Mouse (Mus musculus) layer of hippocampus, adult 9-10 months (tissue): ENCODE data around the gene Tmed10.
A peak's percentile ranks its signal among the peaks of the same experiment; 100 is the strongest.

Experiments used
- DNase-seq: peaks from one replicate; pipeline ENCODE4 v3.0.0; 2022; ENCODE audit warnings: low spot score

Gene Tmed10

DNA sequence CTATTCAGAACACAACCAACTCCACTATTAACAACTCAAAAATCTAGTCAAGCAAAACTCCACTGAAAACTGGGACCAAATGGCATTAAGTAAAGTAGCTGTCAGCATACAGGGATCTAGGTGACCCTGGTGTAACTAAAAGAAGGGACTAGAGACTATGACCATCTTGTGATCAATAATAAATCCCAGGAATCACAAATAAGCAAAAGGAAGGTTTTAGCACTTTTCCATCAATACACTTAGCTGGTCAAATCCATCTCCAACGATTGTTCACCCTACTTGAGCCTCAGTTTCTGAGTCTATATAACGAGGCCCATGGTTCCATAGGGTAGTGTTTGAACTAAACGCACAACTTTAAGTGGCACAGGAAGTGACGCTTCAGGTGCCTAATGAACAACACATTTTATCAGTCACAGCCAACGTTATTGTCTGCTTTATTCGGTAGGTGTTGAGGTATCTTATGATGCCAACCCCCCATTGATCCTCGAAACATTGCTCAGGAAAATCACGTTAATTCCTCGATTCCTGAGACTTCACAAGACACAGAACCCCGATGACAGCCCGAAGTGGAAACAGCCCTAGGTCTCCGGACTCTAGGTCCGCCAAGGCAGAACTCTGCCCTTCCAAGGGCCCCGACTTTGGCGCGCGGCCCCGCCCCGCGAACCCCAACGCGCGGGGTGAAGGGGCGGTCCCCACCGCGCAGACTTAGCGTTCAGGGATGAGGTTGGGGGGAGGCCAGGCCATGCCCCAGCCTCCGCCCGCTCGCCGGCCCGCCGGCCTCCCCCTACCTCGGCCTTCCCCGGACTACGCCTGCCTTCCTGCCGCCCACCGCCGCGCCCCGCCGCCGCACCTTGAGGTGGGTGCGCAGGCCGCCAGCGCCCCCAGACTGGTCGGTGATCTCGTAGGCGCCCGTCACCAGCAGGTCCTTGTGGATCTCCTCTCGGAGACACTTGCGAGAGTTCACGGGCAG lies 771 bp downstream of the Tmed10 start:
- no peak for DNase-seq

GRCm38 (mm10) chr12:85372068-85372665 lies 2.5 kb downstream of the Tmed10 start:
- DNase-seq: no peak

DNA sequence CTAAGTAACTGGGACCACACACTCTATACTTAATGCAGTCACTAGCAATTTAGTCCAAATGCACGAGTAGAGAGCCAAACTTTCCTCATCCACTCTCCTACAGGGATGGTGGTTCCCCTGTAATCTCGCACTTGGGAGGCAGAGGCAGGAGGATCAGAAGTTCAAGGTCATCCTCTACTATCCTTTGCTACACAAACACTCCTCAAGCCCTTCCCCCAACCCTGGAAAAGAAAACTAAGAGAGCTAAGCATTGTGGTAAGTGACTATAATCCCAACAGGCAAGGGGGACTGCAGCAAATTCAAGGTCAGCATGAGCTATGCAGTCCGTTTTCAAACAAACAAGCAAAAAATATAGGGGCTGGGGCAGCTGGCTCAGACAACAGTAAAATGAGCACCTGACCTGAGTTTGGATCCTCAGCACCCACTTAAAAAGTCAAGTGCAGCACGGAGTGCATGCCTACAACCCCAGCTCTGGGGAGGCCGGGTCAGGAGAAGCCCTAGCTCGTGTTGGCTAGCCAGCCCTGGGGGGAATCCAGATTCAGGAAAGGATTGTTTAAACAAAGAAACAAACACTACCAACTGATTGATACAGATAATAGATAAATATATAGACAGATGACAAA lies 6.1 kb downstream of the Tmed10 start:
- DNase-seq: no peak

DNA sequence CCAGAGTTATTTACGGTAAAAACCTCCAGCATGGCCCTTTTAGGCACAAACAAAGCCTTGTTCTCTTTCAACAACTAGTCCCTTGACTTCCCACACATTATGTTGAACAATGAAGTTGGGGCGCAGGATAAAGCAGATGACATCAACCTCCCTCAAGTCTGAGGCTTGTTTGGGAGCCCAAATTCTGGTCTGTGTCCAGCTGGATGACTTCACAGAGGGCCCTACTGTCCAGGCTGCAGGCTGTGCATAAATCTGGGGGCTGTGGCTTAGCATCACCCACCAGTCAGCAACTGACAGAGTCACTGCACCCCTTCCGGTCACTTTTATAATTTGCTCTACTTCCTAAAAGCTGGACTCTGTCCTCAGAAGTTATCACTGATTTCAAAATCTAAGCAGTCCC lies 8.4 kb downstream of the Tmed10 start:
- peak; percentile 51 for DNase-seq

DNA sequence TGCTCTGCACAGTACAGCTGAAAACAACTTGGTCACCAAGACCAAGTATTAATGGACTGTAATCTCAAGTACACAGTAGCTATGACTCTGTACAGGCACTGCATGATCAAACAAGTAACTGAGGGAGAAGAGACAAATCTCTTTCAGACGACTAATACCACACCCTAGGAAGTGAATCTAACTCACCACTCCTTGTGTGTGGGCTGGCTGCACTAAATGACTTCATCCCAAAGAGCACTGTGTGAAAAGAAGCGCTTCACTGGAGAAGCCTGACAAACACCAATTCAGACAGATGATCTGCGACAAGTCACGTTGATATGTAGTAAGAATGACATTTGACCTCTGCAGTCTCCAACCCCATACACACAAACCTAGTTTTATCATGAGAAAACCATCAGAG lies 12.1 kb downstream of the Tmed10 start:
- DNase-seq: no peak

- DNase-seq: no peak
Measured at GRCm38 (mm10) chr12:85361580-85361979, 13.1 kb downstream of the Tmed10 start.

- DNase-seq: no peak
Measured at GRCm38 (mm10) chr12:85361165-85361564, 13.5 kb downstream of the Tmed10 start.

DNA sequence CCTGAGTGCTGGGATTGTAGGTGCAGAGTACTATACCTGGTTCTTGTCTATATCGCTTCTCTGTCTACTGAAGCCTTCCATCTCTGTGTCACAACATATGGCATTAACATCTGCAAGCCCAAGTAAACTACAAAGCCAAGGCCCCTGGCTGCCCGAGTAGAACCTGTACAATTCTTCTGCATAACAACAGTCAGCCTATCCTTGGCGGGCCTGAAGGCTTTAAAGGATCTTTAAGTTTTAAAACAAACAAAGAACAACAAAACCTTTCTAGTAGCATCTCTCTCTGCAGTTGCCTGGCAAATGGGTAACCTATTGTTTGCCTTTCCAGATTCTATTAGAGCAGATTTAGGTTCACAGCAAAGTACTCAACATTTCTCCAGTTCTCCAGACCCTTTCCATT lies 20.6 kb downstream of the Tmed10 start:
- no peak for DNase-seq

- DNase-seq: no peak
Measured at GRCm38 (mm10) chr12:85350407-85351232, 24.0 kb downstream of the Tmed10 start.

- no peak for DNase-seq
Measured at GRCm38 (mm10) chr12:85348338-85348737, 26.3 kb downstream of the Tmed10 start.

GRCm38 (mm10) chr12:85347196-85347595 lies 27.5 kb downstream of the Tmed10 start:
- DNase-seq: no peak

- peak; percentile 90 for DNase-seq
Measured at GRCm38 (mm10) chr12:85346374-85346773, 28.3 kb downstream of the Tmed10 start.

DNA sequence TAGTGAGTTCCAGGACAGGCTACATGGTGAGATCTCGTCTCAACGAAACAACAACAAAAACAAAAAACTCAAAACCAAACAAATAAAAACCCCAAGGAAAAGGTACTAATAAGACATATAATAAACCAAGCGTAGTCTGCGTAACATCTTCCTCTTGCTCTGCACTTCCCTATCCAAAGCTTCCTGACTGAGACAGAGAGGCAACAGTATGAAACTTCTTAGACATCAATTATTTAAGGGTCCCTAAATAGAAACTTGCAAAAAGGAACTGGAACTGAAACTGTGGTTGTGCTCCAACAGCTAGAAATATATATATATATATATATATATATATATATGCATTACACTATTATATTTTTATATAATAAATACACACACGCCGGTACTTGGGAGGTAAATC lies 29.1 kb downstream of the Tmed10 start:
- DNase-seq: no peak

GRCm38 (mm10) chr12:85344252-85344651 lies 30.4 kb downstream of the Tmed10 start:
- DNase-seq: no peak

- no peak for DNase-seq
Measured at GRCm38 (mm10) chr12:85342310-85342709, 32.3 kb downstream of the Tmed10 start.

DNA sequence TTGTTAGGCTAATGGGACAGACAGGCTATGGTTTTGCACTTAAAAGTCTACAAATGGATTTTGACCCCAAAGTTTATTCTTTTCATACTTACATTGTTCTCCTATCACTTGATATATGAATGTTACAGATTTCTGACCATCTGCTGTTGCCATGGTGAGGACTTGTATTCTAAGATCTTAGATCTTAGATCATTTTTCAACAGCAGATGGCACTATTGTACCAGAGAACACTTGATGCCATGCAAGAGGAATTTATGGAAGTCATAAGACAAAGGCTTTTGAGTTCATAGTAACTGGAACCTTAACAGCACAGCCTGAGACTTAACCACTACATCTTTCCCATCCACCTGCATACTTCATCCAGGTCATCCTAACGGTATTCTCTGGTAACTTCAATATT lies 33.5 kb downstream of the Tmed10 start:
- DNase-seq: peak; percentile 79

GRCm38 (mm10) chr12:85339947-85340346 lies 34.7 kb downstream of the Tmed10 start:
- DNase-seq: no peak

- DNase-seq: peak; percentile 88
Measured at GRCm38 (mm10) chr12:85339243-85339729, 35.4 kb downstream of the Tmed10 start, which contains the start of gene Nek9. Gene Nek9 (minus strand): TSS chr12:85339362.

DNA sequence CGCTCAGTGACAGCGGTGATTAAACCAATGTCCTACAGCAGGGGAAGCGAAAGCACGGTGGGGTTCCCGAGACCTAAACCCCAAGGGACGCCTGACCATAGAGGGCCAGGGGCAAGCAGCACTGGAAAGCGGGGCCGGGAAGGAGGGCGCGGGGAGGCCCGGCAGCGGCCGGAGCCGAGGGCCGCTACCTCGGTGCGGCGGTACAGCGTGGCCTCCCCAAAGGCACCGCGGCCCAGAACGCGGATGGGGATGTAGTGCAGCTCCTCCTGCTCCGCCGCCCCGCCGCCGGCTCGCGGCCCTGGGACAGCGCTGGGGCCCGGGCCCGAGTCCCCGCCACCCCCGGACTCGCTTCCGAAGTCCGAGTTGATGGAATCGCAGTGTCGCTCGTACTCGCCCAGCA lies 35.8 kb downstream of the Tmed10 start:
- DNase-seq: no peak

GRCm38 (mm10) chr12:85337567-85338311 lies 36.9 kb downstream of the Tmed10 start:
- DNase-seq: no peak

DNA sequence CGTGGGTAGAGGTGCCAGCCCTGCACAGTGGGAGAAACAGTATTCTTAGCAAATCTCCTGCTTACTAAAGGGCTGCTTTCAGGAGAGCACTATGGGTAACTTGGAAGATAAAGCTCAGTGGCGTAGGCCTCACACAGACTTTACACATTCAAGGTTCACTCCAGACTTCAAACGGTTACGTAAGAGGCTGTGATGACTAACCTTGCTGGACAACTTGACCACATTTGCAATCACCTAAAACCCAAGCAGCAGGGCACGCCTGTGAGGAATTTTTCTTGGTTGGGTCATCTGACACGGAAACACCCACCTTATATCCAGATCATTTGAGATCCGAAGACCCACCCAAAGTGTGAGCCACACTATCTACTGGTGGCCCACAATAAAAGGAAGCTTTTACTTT lies 44.5 kb downstream of the Tmed10 start:
- DNase-seq: no peak
